Mouse (Mus musculus) stomach, embryonic 16.5 days (tissue): ENCODE measurements around the gene Atraid. TPM values are rescaled to one million over a fixed set of nuclear protein-coding genes. Genes with fewer than 3 reads are reported as not detected.
"Not testable (repeated sequence)": the region's sequence is repeated elsewhere in the genome, so short reads cannot be mapped to it uniquely, and the experiment has no call there.

Experiments
- ATAC-seq: fragments of 200-750 bp; cut with Nextera tagmentation; 2 replicates; pipeline ENCODE4 v1.8.0; 2017; ENCODE audit warnings: moderate number of reproducible peaks, moderate TSS enrichment; ENCODE audit not compliant: insufficient read depth, low FRiP score
- H3K27ac ChIP-seq: fragments of 300-500 bp; sonication (generic); 2 replicates; pipeline ENCODE4 v1.5.1; 2014; ENCODE audit warnings: low read length
- H3K27me3 ChIP-seq: fragments of 300-500 bp; sonication (generic); 2 replicates; pipeline ENCODE4 v1.6.1; 2014; ENCODE audit warnings: low read length, control low read depth, mixed read lengths; ENCODE audit not compliant: control insufficient read depth, insufficient read depth
- H3K36me3 ChIP-seq: fragments of 300-500 bp; sonication (generic); 2 replicates; pipeline ENCODE4 v1.6.1; 2014; ENCODE audit warnings: low read length; ENCODE audit not compliant: control insufficient read depth, insufficient read depth
- H3K4me1 ChIP-seq: fragments of 300-500 bp; sonication (generic); 2 replicates; pipeline ENCODE4 v1.6.1; 2014; ENCODE audit warnings: low read length, control low read depth, mixed read lengths; ENCODE audit not compliant: control insufficient read depth, insufficient read depth
- H3K4me2 ChIP-seq: fragments of 300-500 bp; sonication (generic); 2 replicates; pipeline ENCODE4 v1.6.1; 2014; ENCODE audit warnings: low read depth, low read length, mixed read lengths
- H3K4me3 ChIP-seq: fragments of 300-500 bp; sonication (generic); replicated peaks from 2 replicates; pipeline ENCODE4 v1.5.1; 2014; ENCODE audit warnings: mild to moderate bottlenecking, low read length
- H3K9ac ChIP-seq: fragments of 300-500 bp; sonication (generic); 2 replicates; pipeline ENCODE4 v1.6.1; 2014; ENCODE audit warnings: low read length
- H3K9me3 ChIP-seq: fragments of 300-500 bp; sonication (generic); replicated peaks from 2 replicates; pipeline ENCODE4 v1.6.1; 2016; ENCODE audit warnings: low read length, control low read depth; ENCODE audit not compliant: control insufficient read depth
- WGBS: fragments of 180-500 bp; shearing (Covaris S2); extraction: QIAGEN DNeasy Blood & Tissue Kit; methylation state at CpG from one replicate; pipeline ENCODE4 v1.1.7; 2014; 5-methylcytosine and 5-hydroxymethylcytosine counted together
- polyA plus RNA-seq: library from polyadenylated mRNA; unstranded; fragments of >200 nt; fragmentation: Nextera tagmentation; extraction: Ambion mirVana; gene quantifications from 2 replicates; pipeline ENCODE4 v1.2.1, GENCODE M21; 2015

The Atraid gene
- 163 and 167 TPM in 2 replicates for polyA plus RNA-seq

GRCm38 (mm10) chr5:31047848-31048762, at the start of gene Atraid:
Gene Atraid, plus strand, starts transcription at chr5:31048312.
- Histone ChIP-seq H3K4me1 (peaks cover 7% of the 10 kb centered on the region; the same call in 1 of the 2 replicates), H3K4me3 (peak within 1 kb of the TSS; percentile 58), H3K27me3 (no peaks in the 10 kb centered on the region), H3K9ac (peak within 1 kb of the TSS; percentile 79), H3K36me3 (no peaks in the 10 kb centered on the region), H3K4me2 (peak within 1 kb of the TSS; percentile 77), H3K9me3 (no peaks in the 10 kb centered on the region), H3K27ac (peak within 1 kb of the TSS; percentile 95)
- peak; percentile 98 for ATAC-seq
- WGBS, result under 1% methylated on average over 73 of the region's 73 CpGs

GRCm38 (mm10) chr5:30999324-30999723, 48.8 kb upstream of the Atraid start:
- Histone ChIP-seq H3K4me1 (no peaks in the 10 kb centered on the region), H3K36me3 (no peaks in the 10 kb centered on the region), H3K27me3 (no peaks in the 10 kb centered on the region), H3K9me3 (no peaks in the 10 kb centered on the region), H3K9ac (no peak overlapping the region), H3K4me3 (no peak overlapping the region), H3K4me2 (no peak overlapping the region), H3K27ac (no peak overlapping the region)
- no peak for ATAC-seq
- 70% methylated on average over 5 of the region's 5 CpGs for WGBS

GRCm38 (mm10) chr5:31000122-31000521, 48.0 kb upstream of the Atraid start:
- WGBS, result 42% methylated on average over 7 of the region's 7 CpGs
- no peaks in the 10 kb centered on the region for H3K36me3 ChIP-seq
- no peak overlapping the region for H3K4me3 ChIP-seq
- no peak overlapping the region for H3K27ac ChIP-seq
- H3K27me3 ChIP-seq, result no peaks in the 10 kb centered on the region
- H3K9me3 ChIP-seq, result no peaks in the 10 kb centered on the region
- H3K9ac ChIP-seq, result no peak overlapping the region
- no peaks in the 10 kb centered on the region for H3K4me1 ChIP-seq
- ATAC-seq, result no peak
- H3K4me2 ChIP-seq, result no peak overlapping the region

DNA sequence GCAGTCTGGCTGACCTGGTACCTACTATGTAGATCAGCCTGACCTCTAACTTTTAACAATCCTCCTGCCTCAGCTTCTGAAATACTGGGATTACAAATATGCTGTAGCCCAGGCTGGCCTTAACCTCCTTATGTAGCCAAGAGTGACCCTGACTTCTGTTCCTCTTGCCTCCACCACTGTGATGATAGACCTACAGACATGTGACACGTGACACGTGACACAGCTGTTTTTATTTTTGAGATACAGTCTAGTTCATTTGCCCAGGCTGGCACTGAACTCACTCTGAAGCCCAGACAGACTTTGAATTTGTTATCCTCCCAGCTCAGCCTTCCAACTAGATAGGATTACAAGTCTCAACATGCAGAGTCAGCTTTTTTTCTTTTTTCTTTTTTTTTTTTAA, 47.1 kb upstream of the Atraid start:
- no peak overlapping the region for H3K27ac ChIP-seq
- H3K27me3 ChIP-seq, result no peaks in the 10 kb centered on the region
- no peak overlapping the region for H3K9ac ChIP-seq
- no peaks in the 10 kb centered on the region for H3K9me3 ChIP-seq
- H3K4me2 ChIP-seq, result no peak overlapping the region
- ATAC-seq, result no peak
- WGBS, result 82% methylated on average over 2 of the region's 2 CpGs
- no peak overlapping the region for H3K4me3 ChIP-seq
- H3K36me3 ChIP-seq, result no peaks in the 10 kb centered on the region
- no peaks in the 10 kb centered on the region for H3K4me1 ChIP-seq

- H3K4me2 ChIP-seq, result no peak overlapping the region
- ATAC-seq, result no peak
- H3K36me3 ChIP-seq, result no peaks in the 10 kb centered on the region
- H3K4me3 ChIP-seq, result no peak overlapping the region
- WGBS, result 82% methylated on average over 4 of the region's 4 CpGs
- H3K9me3 ChIP-seq, result no peaks in the 10 kb centered on the region
- no peak overlapping the region for H3K9ac ChIP-seq
- no peaks in the 10 kb centered on the region for H3K4me1 ChIP-seq
- H3K27ac ChIP-seq, result no peak overlapping the region
- no peaks in the 10 kb centered on the region for H3K27me3 ChIP-seq
These were observed 46.6 kb upstream of the Atraid start for GRCm38 (mm10) chr5:31001560-31001959.

DNA sequence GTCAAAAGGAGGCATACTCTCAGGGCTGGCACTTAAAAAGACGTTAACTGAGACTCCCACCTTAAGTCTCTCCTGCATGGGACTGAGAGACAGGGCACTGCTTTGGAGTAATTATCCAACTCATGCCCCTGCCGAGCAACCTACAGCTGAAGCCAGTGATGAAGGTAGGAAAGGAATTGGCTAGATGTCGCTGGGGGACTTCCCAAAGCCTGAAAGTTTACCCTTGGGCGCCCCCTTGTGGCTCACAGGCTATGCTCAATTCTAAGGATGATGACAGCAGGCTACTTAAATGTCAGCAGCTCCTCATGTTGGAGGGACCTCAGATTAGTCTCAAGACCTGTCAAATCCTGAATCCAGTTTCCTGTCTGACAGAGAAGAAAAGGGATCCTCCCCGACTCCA, 43.9 kb upstream of the Atraid start:
- H3K4me3 ChIP-seq, result no peak overlapping the region
- no peak overlapping the region for H3K9ac ChIP-seq
- WGBS, result 6% methylated on average over 5 of the region's 5 CpGs
- no peaks in the 10 kb centered on the region for H3K9me3 ChIP-seq
- H3K4me1 ChIP-seq, result no peaks in the 10 kb centered on the region
- no peaks in the 10 kb centered on the region for H3K27me3 ChIP-seq
- H3K36me3 ChIP-seq, result no peaks in the 10 kb centered on the region
- no peak overlapping the region for H3K4me2 ChIP-seq
- H3K27ac ChIP-seq, result no peak overlapping the region
- peak; percentile 47; the same call in 1 of the 2 replicates for ATAC-seq

DNA sequence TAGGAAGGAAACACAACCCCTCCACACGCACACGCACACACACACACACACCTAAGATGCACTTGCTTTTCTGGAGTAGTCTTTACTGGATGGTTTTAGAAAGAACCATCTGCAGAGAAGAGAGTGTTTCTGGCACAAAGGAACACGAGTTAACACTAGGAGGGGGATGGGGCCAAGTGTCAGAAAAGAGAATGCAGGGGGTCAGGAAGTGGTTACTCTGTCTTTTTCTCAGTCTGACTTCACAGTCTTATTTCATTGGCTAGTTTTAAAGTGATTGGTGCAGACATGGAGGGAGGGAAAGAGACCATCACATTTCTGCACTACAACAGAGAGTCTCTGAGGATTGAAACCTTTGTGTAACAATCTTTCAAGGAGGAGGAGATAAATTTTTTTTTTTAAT, 35.4 kb upstream of the Atraid start:
- 74% methylated on average over 3 of the region's 3 CpGs for WGBS
- H3K9ac ChIP-seq, result no peak overlapping the region
- no peaks in the 10 kb centered on the region for H3K9me3 ChIP-seq
- H3K4me3 ChIP-seq, result no peak overlapping the region
- H3K4me1 ChIP-seq, result no peaks in the 10 kb centered on the region
- H3K27ac ChIP-seq, result no peak overlapping the region
- H3K36me3 ChIP-seq, result no peaks in the 10 kb centered on the region
- no peak overlapping the region for H3K4me2 ChIP-seq
- H3K27me3 ChIP-seq, result no peaks in the 10 kb centered on the region
- no peak for ATAC-seq

DNA sequence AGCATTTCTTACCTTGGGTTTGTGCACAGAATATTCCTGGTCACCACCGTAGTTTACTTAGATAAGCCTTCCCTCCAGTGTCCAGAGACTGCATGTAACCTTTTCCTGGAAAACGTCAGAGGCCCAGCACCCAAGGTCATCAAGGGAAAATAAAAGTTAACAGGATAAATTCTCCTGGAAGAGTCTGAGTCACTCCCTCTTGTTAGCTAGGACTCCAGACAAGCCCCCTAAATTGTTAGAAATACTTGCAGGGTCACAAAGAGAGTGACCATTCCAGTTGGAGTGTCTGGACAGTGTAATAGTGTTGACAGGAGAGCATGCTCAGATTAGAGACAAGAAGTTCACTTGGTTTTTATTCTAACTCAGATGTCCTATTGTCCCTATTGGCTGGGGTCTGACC, 32.2 kb upstream of the Atraid start:
- no peak overlapping the region for H3K4me2 ChIP-seq
- no peak overlapping the region for H3K4me3 ChIP-seq
- H3K27ac ChIP-seq, result no peak overlapping the region
- H3K36me3 ChIP-seq, result no peaks in the 10 kb centered on the region
- no peaks in the 10 kb centered on the region for H3K27me3 ChIP-seq
- ATAC-seq, result no peak
- H3K9me3 ChIP-seq, result no peaks in the 10 kb centered on the region
- no peaks in the 10 kb centered on the region for H3K4me1 ChIP-seq
- 44% methylated on average over 2 of the region's 2 CpGs for WGBS
- no peak overlapping the region for H3K9ac ChIP-seq

GRCm38 (mm10) chr5:31021790-31022189, 26.3 kb upstream of the Atraid start:
- H3K9me3 ChIP-seq, H3K4me2 ChIP-seq, H3K27ac ChIP-seq, H3K4me3 ChIP-seq, H3K36me3 ChIP-seq, H3K9ac ChIP-seq, ATAC-seq, H3K4me1 ChIP-seq, H3K27me3 ChIP-seq: not testable (repeated sequence)
- WGBS, result 90% methylated on average over 4 of the region's 5 CpGs
